Mouse (Mus musculus): ENCODE measurements around the gene Grk5.
A peak's percentile ranks its signal among the peaks of the same experiment; 100 is the strongest.

Gene Grk5

DNA sequence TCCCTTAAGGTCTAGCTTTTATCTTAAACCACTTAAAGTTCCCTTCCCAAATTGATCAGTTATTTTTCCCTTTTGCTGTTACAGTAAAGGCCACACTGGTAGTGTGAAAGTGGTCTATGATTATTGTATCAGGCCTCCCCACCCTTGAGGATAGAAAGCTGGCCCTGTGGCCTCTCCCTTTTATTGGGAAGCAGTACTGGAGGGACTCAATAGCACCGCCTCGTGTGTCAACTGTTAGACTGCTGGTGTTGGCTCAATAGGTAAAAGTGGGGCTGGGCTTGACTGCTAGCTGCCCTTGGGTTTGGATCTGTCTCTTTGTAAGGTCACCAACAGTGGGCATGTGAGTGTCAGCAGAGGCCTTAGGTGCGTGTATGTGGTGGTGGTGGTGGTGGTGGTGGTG lies 174.8 kb downstream of the Grk5 start:
- DNase-seq (ENCODE audit: low read depth, low spot score), result no peak

DNA sequence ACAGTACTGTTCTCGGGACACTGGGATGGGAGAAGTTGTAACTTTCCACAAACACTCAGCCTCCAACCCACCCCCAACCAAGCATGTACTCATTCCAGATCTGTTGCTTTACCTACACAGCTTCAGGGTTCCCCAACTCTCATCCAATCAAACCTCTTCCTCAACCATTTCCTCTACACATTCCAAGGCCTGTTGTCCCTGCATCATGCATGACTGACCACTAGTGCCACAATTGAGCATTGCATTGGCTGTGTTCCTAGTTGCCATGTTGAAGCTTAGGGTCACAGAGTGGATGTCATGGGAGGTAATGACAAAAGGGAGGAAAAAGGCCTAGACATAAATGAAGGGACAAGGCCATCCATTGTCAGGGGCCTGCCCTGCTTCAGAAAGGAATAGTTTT lies 175.5 kb downstream of the Grk5 start:
- DNase-seq (ENCODE audit: low read depth, low spot score), result no peak

DNA sequence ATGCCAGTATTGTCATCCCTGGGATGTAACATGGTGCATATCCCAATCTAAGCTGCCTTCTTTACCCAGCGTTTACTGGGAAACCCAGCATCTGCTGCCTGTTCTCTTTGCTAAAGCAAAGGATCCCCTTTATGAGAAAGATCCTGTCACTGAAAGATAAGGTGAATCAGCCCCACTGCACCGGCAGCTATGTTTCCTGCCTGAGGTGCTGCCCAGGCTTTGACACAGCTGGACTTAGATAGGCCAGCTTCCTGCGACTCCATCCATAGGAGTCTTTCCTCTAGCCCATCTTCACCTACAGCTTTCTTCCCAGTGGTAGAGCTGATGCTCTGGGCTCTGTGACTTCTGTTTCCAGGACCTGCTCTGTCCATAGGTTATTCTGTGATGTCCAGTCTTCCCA lies 189.1 kb downstream of the Grk5 start:
- DNase-seq (ENCODE audit: low read depth, low spot score), result no peak

DNA sequence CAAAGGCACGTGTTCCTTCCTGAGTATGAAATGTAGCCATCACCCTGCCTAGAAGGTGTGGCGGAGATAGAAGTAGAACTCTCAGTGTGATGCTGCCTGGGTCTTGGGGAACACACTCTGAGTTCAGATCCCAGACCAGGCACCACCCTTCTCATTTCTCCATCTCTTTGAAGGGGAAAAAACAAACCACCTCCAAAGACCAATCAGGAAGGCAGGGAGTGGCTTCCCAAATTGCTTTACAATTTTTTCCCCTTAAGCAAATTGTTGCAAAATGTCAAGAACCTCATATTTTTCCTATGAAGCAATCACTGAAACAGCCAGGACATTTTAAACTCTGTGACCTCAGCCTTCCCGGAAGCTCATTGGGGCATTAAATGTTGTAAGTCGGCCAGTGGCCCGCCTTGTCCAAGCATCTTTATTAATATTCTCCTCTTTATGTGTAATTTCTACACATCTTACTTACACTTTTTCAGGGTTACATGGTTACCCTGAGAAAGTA lies 190.8 kb downstream of the Grk5 start:
- no peak for DNase-seq (ENCODE audit: low read depth, low spot score)

- no peak for DNase-seq (ENCODE audit: low read depth, low spot score)
Observed at GRCm38 (mm10) chr19:61083006-61083405, 193.5 kb downstream of the Grk5 start.

- peak; percentile 87 for DNase-seq (ENCODE audit: low read depth, low spot score)
Observed at GRCm38 (mm10) chr19:61084149-61084940, 194.8 kb downstream of the Grk5 start.

DNA sequence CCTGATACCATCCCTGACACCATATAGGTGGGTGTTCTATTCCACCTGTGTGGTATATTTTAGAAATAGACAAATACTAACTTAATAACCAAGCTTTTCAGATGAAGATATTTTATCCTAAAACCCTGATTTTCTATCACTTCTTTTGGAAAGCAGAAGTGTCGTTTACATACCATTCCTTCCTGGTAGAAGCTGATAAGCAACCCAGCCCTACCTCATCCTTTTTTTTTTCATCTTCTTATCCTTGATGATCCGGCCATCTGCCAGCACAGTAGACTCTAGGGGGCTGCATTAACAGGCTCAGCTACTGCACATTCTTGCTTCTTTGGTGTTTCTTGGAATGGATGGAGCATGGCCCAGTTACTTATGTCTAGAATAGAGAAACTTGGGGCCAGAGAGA lies 195.7 kb downstream of the Grk5 start:
- no peak for DNase-seq (ENCODE audit: low read depth, low spot score)

DNA sequence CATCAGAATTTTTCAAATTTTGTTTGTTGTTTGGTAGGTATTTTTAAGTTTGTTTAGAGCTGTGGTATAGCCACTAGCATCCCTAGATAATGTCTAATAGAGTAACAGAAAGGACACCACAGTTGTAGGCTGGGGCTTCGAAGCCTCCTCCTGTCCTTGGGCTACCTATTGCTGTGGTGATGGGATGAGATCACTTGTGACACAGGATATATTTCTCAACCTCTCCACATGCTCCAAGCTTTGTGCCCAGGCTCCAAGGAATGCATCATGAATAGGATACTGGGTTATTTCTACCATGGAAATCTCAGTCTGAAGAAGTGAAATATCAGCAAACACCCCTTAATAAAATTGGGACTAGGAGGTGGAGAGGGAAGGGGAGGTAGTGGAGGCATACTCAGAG lies 198.2 kb downstream of the Grk5 start:
- DNase-seq (ENCODE audit: low read depth, low spot score), result no peak

GRCm38 (mm10) chr19:61089001-61089400 lies 199.5 kb downstream of the Grk5 start:
- no peak for DNase-seq (ENCODE audit: low read depth, low spot score)

- no peak for DNase-seq (ENCODE audit: low read depth, low spot score)
Observed at GRCm38 (mm10) chr19:61090541-61090940, 201.0 kb downstream of the Grk5 start.

GRCm38 (mm10) chr19:61096776-61097175 lies 207.2 kb downstream of the Grk5 start:
- DNase-seq (ENCODE audit: low read depth, low spot score), result no peak

DNA sequence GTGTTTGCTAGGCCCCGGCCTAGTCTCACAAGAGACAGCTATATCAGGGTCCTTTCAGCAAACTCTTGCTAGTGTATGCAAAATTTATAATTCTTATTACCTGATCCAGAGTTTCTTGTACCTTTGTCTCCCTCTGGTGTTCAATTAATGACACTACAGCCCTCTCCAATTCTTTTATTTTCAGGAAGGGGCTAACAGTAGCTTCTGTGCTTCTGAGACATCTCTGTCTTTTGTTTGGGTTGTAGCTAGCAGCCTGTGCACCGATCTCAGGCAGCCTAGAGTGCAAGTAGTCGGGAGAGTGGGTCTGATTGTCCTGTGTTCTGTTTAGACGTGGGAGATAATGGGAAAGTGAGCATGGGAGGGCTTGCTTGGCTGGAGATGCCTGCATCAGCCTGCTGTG lies 208.2 kb downstream of the Grk5 start:
- peak; percentile 29 for DNase-seq (ENCODE audit: low read depth, low spot score)

DNA sequence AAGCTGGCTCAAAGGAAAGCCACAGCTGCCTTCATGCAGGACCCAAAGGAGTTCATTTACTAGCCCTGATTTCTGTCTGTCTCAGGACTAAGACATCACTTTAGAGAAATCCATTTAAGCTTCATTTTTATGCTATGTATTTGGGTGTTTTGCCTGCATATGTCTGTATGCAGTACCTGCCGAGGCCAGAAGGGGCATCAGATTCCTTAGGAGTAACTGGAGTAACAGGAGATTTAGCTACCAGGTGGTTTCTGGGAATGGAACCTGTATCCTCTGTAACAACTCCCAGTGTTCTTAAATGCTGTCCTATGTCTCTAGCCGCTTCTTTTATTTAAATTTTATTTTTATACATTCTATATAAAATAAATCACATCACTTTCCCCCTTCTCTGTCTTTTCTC lies 220.6 kb downstream of the Grk5 start:
- no peak for DNase-seq (ENCODE audit: low read depth, low spot score)

DNA sequence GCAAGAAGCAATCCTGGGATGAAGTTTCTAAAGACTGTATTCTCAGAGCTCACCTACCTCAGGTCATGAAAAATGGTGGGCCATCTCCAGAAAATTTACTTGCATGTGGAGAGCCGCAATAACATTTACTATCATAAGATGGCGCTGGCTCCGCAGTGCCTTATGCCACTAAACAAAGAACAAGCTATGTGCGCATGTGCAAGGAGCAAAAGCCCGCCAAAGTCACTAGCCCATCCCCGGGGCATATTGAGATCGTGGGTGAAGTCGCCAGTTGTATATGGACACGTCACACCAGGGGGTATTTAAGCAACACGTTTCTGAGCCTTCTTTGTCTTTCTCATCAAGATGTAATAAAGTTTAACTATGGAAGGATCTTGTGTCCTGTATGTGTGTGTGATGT lies 241.5 kb downstream of the Grk5 start:
- no peak for DNase-seq (ENCODE audit: low read depth, low spot score)

- DNase-seq (ENCODE audit: low read depth, low spot score), result no peak
Observed at GRCm38 (mm10) chr19:61138655-61139054, 249.1 kb downstream of the Grk5 start.

DNA sequence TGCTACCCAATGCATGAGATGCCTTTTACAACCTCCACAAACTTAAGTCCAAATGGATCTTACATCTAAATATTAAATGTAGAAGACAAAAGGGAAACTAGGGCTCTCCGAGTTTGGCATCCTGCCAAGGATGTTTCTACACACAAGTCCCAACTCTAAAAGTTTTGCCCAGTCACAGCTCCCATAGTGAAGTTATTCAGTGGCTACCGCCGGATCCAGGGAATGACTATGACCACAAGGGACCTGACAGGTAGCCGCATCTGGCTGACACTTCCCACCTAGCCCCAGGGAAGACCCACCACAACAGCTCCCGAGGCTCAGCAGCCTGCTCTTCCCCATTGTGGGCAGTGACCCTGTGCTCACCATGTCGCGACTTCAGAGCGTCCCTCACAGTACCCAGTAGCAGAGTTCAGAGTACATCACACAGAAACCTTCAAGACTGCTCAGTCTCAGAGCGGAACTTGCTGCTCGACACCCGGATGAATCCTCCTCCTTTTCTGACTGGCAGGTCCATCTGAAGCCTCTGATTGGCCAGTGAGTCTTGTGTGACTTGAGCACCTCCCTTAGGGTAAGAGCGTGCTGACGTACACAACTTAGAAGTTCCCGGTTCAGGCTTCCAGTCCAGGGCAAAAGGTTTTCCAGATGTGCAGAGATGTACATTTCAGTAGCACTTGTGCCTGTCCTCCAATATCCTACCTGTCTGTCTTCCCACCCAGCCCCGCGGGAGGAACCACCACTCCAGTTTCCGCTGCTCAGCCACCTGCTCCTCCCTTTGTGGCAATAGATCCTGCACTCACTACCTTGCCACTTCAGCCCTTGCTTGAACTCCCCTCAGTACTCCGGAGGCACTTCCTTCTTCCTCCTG lies 251.0 kb downstream of the Grk5 start, which contains the start of gene Zfp950:
Zfp950 (minus strand) TSS at position 499 of the 865 bp plus-strand sequence.
- peak; percentile 89 for DNase-seq (ENCODE audit: low read depth, low spot score)

DNA sequence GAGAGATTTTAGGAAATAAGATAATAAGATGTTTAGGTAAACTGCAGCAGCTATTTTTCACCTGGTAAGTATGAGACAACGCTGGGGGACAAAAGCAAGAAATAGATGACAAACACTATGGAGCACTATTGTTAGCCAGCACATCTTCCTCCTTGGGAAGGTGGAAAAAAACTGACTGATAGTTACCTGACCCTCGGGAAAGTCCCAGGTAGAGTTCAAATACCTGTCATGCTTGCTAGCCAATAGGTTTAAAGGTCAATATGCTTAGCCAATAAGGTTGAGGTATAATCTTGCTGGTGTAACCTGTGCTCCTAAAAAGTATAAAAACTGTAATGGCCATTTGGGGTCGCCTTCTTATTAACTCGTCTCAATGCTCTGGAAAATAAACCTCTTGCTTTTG lies 251.8 kb downstream of the Grk5 start:
- DNase-seq (ENCODE audit: low read depth, low spot score), result no peak
